Mouse (Mus musculus): ENCODE measurements around the gene Ooep. TPM values are rescaled to one million over a fixed set of nuclear protein-coding genes. Genes with fewer than 3 reads are reported as not detected.

Gene Ooep
- not detected for total RNA-seq (2021)
- long read RNA-seq, experiment 1 = 0 reads
- long read RNA-seq, experiment 2 = 0 reads

DNA sequence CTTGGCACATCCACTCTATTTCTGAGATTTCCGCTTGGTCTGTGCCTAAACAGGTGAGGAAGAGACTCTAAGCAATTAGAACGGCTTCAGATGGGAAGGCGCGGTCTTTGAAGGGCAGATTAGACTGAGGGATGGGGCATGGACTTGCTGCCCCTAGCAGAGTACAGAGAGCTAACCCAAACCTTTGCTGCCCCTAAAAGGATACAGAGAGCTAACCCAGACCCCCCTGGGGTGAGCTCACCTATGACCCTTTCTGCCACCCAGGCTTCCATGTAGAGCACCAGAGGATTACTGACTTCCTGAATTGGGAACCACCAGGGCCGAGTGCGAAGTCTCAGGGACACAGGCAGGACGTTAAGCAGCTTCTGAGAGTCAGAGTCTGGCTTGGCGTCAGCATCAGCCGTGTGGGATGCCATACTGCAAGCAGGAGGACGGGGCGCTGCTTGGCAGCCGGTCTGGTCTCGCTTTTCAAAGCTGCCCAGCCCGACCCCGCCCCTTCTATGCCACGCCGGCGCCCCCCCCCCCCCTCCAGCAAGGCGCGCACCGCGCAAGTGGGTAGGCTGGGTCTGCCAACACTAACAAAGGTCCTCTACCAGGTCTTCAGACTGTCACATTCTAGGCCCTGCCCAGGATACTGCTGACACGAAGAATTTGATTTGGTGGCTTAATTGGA lies at the start of gene Ooep:
TSS of gene Ooep (minus strand) at position 613 of the 673 bp plus-strand sequence.
- H3K4me3 ChIP-seq = 0 out of 2 replicates have a peak within 1 kb of the TSS, but pooled peaks have one; percentile 3
- DNase-seq (ENCODE audit: extremely low spot score in 1 of 2, low spot score in 2 of 2) = no peak
- intact Hi-C loops (cut with DNase I) = no loop called here
- no peak; the same call in 1 of the 2 replicates for TF ChIP-seq CTCF (IDR thresholded peaks at IDR 0.05)
- H3K27ac ChIP-seq = no peak within 1 kb of the TSS

DNA sequence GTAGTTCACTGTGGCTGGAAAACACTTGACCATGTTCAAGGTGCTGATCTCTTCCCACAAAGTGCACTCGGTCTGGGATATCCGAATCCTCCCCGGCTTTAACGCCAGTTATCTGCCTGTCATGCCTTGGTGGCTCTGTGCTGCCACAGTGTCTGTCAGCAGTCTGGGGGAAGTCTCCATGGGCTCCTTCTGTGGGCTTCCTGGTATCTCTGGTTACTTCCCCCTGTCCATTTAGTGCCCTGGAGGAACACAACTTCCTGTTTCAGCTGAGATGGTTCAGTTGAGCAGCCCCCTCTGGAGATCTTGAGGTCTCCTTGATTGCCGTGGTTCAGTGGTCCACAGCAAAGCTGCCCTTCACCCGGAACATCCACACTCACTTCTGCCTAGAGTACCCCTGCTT lies 49.7 kb upstream of the Ooep start:
- Histone ChIP-seq H3K4me3 (no peak overlapping the region), H3K27ac (no peak overlapping the region)
- DNase-seq (ENCODE audit: extremely low spot score in 1 of 2, low spot score in 2 of 2) = no peak
- intact Hi-C loops (cut with DNase I) = no loop called here
- no peak for TF ChIP-seq CTCF (IDR thresholded peaks at IDR 0.05)

- intact Hi-C loops (cut with DNase I) = no loop called here
- H3K4me3 ChIP-seq = peak overlapping the region; percentile 23
- no peak for DNase-seq (ENCODE audit: extremely low spot score in 1 of 2, low spot score in 2 of 2)
- no peak for TF ChIP-seq CTCF (IDR thresholded peaks at IDR 0.05)
- H3K27ac ChIP-seq = no peak overlapping the region
Measured at GRCm38 (mm10) chr9:78427362-78427781, 48.8 kb upstream of the Ooep start.

DNA sequence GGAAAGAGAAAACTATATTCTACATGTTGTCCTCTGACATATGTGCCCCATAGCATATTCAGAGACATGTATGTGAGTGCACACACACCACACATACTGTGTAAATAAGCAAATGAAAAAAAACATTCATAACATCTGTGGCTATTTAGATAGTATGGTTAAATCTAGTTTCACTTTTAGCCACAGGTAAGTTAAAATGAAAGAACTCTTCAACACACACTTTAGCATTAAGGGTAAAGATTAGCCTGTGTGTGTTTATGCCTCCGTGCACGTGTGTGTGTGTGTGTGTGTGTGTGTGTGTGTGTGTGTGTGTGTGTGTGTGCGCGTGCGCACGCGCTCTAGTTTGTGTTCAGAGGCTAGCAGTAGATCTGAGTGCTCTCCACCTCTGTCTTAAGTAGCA lies 23.1 kb upstream of the Ooep start:
- no peak for TF ChIP-seq CTCF (IDR thresholded peaks at IDR 0.05)
- intact Hi-C loops (cut with DNase I) = no loop called here
- H3K27ac ChIP-seq = no peak overlapping the region
- no peak for DNase-seq (ENCODE audit: extremely low spot score in 1 of 2, low spot score in 2 of 2)
- H3K4me3 ChIP-seq = no peak overlapping the region

DNA sequence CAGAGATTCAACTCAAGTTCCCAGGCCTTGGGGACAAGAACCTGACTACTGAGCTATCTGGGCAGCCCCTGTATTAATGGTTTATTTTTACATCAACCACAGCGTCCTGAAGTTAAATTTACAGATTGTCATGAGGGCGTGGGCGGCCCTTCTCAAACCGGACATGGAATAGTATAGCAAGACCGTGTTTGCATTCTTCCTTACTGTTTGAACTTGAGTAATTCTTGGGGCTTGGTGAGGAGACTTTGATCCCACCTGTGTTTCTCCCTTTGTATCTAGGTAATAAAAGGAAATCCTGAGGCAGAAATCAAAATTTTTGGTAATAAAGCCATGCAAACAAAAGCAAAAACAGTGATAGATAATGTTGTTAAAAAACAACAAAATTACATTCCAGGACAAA lies 22.0 kb upstream of the Ooep start:
- no peak for TF ChIP-seq CTCF (IDR thresholded peaks at IDR 0.05)
- H3K27ac ChIP-seq = no peak overlapping the region
- intact Hi-C loops (cut with DNase I) = no loop called here
- H3K4me3 ChIP-seq = no peak overlapping the region
- no peak for DNase-seq (ENCODE audit: extremely low spot score in 1 of 2, low spot score in 2 of 2)

DNA sequence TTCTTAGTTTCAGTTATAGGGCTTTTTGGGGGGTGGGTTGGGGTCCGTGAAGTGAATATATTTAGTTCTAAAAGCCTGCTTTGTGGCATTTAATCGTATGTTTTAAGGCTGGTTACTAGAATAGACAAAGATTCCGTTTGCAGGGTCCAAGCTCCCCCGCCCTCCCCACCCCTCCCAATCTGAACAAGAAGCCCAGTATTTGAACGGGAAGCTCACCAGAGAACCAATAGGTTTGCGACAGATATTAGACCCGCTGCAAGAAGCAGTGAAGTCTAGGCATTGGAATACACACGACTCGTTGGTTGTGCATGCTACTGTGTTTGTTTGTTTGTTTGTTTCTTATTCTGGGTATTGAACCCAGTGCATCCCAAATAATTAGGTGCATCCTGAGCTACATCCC lies 18.0 kb upstream of the Ooep start:
- TF ChIP-seq CTCF (IDR thresholded peaks at IDR 0.05) = no peak
- intact Hi-C loops (cut with DNase I) = loop anchor here (1.0 kb wide), 1 partner anchor 45 kb away; no protein-coding TSS in a partner anchor
- Histone ChIP-seq H3K4me3 (no peak overlapping the region), H3K27ac (no peak overlapping the region)
- no peak for DNase-seq (ENCODE audit: extremely low spot score in 1 of 2, low spot score in 2 of 2)

DNA sequence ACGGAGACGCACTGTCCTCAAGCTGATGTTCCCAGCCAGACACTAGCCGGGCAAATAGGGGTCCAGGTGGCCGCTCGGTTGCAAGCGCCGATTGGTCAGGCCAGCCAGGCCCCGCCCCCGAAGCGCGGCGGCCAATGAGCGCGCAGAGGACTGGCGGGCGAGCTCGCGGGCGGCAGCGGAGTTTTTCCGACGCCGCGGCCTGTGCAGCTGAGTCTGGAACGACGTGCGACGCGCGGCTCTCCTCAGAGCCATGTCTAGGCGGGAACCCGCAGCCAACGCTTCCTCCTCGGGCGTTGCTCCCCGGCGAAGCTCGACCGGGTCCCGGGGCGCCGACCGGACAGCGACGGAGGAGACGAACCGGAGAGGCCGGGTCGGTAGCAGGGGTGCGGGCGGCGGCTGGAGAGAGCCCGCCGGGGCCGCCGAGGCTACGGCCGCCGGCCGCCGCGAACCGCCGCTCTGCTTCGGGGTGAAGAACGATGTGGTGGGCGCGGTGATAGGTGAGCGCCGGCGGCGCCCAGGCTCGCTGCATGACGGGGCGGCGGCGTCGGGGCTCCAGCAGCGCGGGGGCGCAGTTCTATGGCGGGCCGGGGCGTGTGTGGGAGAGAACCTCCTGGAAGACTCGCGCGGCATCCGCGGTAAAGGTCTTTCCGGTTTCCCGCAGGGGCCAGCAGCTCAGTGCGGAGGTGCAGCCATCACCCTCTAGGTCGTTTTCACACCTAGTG lies 17.3 kb upstream of the Ooep start, which contains the start of gene Ddx43:
TSS of gene Ddx43 (plus strand) at position 148 of the 722 bp plus-strand sequence.
- TF ChIP-seq CTCF (IDR thresholded peaks at IDR 0.05) = no peak
- H3K27ac ChIP-seq = no peak within 1 kb of the TSS
- intact Hi-C loops (cut with DNase I) = loop anchor here (1.0 kb wide), 1 partner anchor 46 kb away; no protein-coding TSS in a partner anchor
- peak; percentile 18 to 26 for DNase-seq (ENCODE audit: extremely low spot score in 1 of 2, low spot score in 2 of 2)
- H3K4me3 ChIP-seq = peak within 1 kb of the TSS; percentile 38

- Histone ChIP-seq H3K27ac (no peak overlapping the region), H3K4me3 (no peak overlapping the region; the same call in 1 of the 2 replicates)
- DNase-seq (ENCODE audit: extremely low spot score in 1 of 2, low spot score in 2 of 2) = no peak
- intact Hi-C loops (cut with DNase I) = no loop called here
- TF ChIP-seq CTCF (IDR thresholded peaks at IDR 0.05) = no peak
Measured at GRCm38 (mm10) chr9:78395244-78395629, 16.7 kb upstream of the Ooep start.

GRCm38 (mm10) chr9:78394602-78395001 lies 16.1 kb upstream of the Ooep start:
- no peak overlapping the region for H3K27ac ChIP-seq
- intact Hi-C loops (cut with DNase I) = no loop called here
- DNase-seq (ENCODE audit: extremely low spot score in 1 of 2, low spot score in 2 of 2) = no peak

DNA sequence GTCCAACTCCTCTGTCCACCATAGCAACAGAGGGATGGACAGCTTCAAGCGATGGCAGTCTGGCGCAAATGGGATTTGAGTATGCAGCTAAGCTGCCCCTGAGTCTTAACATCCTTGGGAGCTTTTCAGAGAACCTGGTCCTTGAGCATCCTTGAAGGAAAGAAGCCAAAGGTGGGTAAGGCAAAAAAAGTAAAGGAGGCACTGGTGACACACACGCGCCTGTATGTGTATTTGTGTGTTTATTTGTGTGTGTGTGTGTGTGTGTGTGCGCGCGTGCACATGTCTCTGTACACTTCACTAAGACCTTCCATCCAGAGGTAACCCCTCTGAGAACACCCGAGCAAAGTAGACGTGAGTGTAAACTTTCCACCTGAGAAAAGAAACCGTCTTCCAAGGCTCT lies 15.2 kb upstream of the Ooep start:
- intact Hi-C loops (cut with DNase I) = no loop called here
- Histone ChIP-seq H3K27ac (no peak overlapping the region), H3K4me3 (no peak overlapping the region)
- no peak for TF ChIP-seq CTCF (IDR thresholded peaks at IDR 0.05)
- no peak for DNase-seq (ENCODE audit: extremely low spot score in 1 of 2, low spot score in 2 of 2)

More at GRCm38 (mm10) chr9:78394602-78395001, 16.1 kb upstream of the Ooep start:
- H3K4me3 ChIP-seq = no peak overlapping the region
- no peak for TF ChIP-seq CTCF (IDR thresholded peaks at IDR 0.05)

GRCm38 (mm10) chr9:78389981-78390380 lies 11.5 kb upstream of the Ooep start:
- no peak overlapping the region for H3K27ac ChIP-seq
- no peak for DNase-seq (ENCODE audit: extremely low spot score in 1 of 2, low spot score in 2 of 2)
- intact Hi-C loops (cut with DNase I) = no loop called here
- no peak for TF ChIP-seq CTCF (IDR thresholded peaks at IDR 0.05)
- no peak overlapping the region for H3K4me3 ChIP-seq

DNA sequence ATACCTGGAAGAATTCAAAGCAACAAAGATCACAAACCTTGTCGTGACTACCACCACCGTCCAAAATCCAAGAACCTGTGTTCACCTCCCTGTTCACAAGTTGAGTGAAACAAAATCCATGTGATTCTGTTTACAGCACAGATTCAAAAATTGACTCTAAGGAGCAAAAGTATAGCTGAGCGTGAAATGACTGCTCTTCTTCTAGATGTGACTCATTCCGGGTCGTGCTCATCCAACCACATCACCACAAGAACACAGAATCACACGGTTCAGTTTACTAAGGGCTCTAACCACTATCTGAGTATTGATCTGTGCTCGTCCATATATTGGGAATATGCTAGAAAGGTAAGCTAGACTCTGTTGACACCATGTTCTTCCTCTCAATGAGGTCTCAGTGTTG lies 8.4 kb upstream of the Ooep start:
- H3K4me3 ChIP-seq = no peak overlapping the region
- no peak for TF ChIP-seq CTCF (IDR thresholded peaks at IDR 0.05)
- intact Hi-C loops (cut with DNase I) = no loop called here
- no peak for DNase-seq (ENCODE audit: extremely low spot score in 1 of 2, low spot score in 2 of 2)
- H3K27ac ChIP-seq = no peak overlapping the region

Measured in left cerebral cortex, adult 2 months (tissue).